Mouse (Mus musculus) erythroblast, adult 5-6 weeks (primary cell): ENCODE measurements around the gene Tesc. TPM values are rescaled to one million over a fixed set of nuclear protein-coding genes. Genes with fewer than 3 reads are reported as not detected.

Source experiments
- ATAC-seq: replicated peaks from 2 replicates; pipeline ENCODE4 v1.8.0; 2016; ENCODE audit warnings: moderate number of reproducible peaks, mild to moderate bottlenecking, moderate TSS enrichment, inconsistent platforms; ENCODE audit not compliant: poor library complexity, low FRiP score, severe bottlenecking
- total RNA-seq, 2 experiments: library from RNA; stranded (forward) in 1 of 2; stranded (reverse) in 1 of 2; fragments of 150-400 nt in 1 of 2; fragments of 200-764, 138-1000 nt in 1 of 2; gene quantifications; 2 replicates each; pipeline versions ENCODE4 v1.2.3 to v1.2.4; 2015 to 2017; ENCODE audit warnings: low replicate concordance in 2 of 2

Tesc gene
- total RNA-seq, 2 experiments from 2014 or later, result 2.6 TPM; not detected in 1

- ATAC-seq, result no peak
Measured at GRCm38 (mm10) chr5:118010872-118011271, 16.7 kb upstream of the Tesc start.

- ATAC-seq, result no peak
Measured at GRCm38 (mm10) chr5:118011796-118012195, 15.7 kb upstream of the Tesc start.

- ATAC-seq, result no peak
Measured at GRCm38 (mm10) chr5:118015028-118015427, 12.5 kb upstream of the Tesc start.

- ATAC-seq, result no peak
Measured at GRCm38 (mm10) chr5:118015669-118016068, 11.9 kb upstream of the Tesc start.

GRCm38 (mm10) chr5:118017527-118017926 lies 10.0 kb upstream of the Tesc start:
- ATAC-seq, result no peak

- ATAC-seq, result no peak
Measured at GRCm38 (mm10) chr5:118019905-118020304, 7.6 kb upstream of the Tesc start.

GRCm38 (mm10) chr5:118023053-118023452 lies 4.5 kb upstream of the Tesc start:
- no peak for ATAC-seq

GRCm38 (mm10) chr5:118025880-118026279 lies 1.7 kb upstream of the Tesc start:
- no peak for ATAC-seq

- ATAC-seq, result no peak
Measured at GRCm38 (mm10) chr5:118026343-118026742, 1.2 kb upstream of the Tesc start.

- ATAC-seq, result no peak
Measured at GRCm38 (mm10) chr5:118027101-118027697, 344 bp upstream of the Tesc start.

GRCm38 (mm10) chr5:118028191-118029034 lies 870 bp downstream of the Tesc start:
- no peak for ATAC-seq

GRCm38 (mm10) chr5:118029035-118029408 lies 1.5 kb downstream of the Tesc start:
- ATAC-seq, result no peak

GRCm38 (mm10) chr5:118029420-118029819 lies 1.9 kb downstream of the Tesc start:
- ATAC-seq, result no peak

- no peak for ATAC-seq
Measured at GRCm38 (mm10) chr5:118030022-118030675, 2.6 kb downstream of the Tesc start.

- no peak for ATAC-seq
Measured at GRCm38 (mm10) chr5:118031059-118031458, 3.5 kb downstream of the Tesc start.

- no peak for ATAC-seq
Measured at GRCm38 (mm10) chr5:118031508-118031907, 4.0 kb downstream of the Tesc start.

- no peak for ATAC-seq
Measured at GRCm38 (mm10) chr5:118033328-118033727, 5.8 kb downstream of the Tesc start.

GRCm38 (mm10) chr5:118033740-118034139 lies 6.2 kb downstream of the Tesc start:
- no peak for ATAC-seq

GRCm38 (mm10) chr5:118034632-118035031 lies 7.1 kb downstream of the Tesc start:
- ATAC-seq, result no peak

GRCm38 (mm10) chr5:118035786-118036185 lies 8.2 kb downstream of the Tesc start:
- ATAC-seq, result no peak
